Mouse (Mus musculus) layer of hippocampus, adult 9-10 months (tissue): ENCODE measurements around the gene Nox1.
"Not testable (repeated sequence)": the region's sequence is repeated elsewhere in the genome, so short reads cannot be mapped to it uniquely, and the experiment has no call there.

Experiments used
- DNase-seq: peaks from one replicate; pipeline ENCODE4 v3.0.0; 2022; ENCODE audit warnings: low spot score

The Nox1 gene

DNA sequence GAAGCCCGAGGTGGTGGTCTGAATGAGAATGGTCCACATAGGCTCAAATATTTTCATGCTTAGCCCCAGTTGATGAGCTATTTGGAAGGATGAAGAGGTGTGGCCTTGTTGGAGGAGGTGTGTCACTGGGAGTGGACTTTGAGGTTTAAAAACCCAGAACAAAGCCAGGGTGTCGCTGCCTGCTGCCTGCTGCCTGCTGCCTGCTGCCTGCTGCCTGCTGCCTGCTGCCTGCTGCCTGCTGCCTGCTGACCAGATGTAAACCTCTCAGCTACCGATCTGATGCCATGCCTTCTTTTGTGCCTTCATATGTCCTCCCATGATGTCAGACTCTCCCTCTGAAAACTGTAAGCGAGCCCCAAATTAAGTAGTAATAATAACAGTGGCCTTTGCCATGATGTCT lies at the start of gene Nox1:
Gene Nox1 (minus strand): TSS at position 101 of the 400 bp plus-strand sequence.
- DNase-seq, result no peak

DNA sequence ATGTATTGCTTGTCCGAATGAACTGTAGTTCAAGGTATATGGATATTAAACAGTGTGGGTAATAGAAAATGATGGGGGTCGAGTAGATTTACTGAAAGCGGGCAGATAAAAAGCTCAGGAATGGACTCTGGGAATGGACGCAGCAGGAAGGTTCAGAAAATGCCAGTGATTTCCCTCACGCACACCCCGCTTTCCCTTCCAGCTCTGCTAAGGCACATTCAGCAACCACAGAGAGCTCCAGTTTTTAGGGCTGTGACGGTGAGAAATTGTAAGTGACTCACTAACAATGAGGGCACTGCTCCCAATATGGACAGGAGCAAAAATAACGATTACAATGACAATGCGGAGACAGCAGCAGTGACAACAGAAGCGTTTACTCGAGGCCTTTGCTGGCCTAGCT lies 40.4 kb upstream of the Nox1 start:
- no peak for DNase-seq

DNA sequence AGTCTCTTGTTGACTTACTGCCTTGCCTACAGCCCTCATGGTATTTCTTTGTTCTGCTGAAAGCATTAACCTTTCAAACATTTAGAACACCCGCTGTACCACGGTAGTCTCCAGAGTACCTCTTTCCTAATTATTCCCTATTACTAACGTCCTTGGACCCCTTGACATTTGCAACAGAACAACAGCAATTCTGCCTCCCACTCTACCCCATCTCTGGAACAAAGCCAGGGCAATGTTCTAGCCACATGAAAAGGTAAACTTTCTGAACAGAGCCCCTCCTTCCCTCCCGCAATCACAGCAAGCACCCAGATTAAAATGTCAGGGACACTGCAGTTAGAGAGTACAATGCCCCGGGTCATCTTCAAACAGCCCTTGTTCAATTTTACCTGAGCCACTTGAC lies 39.4 kb upstream of the Nox1 start:
- DNase-seq, result no peak

- DNase-seq, result no peak
These were observed 26.4 kb upstream of the Nox1 start for GRCm38 (mm10) chrX:134248202-134248601.

- no peak for DNase-seq
These were observed 24.2 kb upstream of the Nox1 start for GRCm38 (mm10) chrX:134245946-134246345.

GRCm38 (mm10) chrX:134238266-134238665 lies 16.5 kb upstream of the Nox1 start:
- DNase-seq, result no peak

GRCm38 (mm10) chrX:134233048-134233447 lies 11.3 kb upstream of the Nox1 start:
- no peak for DNase-seq

GRCm38 (mm10) chrX:134220618-134221017 lies 1.1 kb downstream of the Nox1 start:
- no peak for DNase-seq

GRCm38 (mm10) chrX:134218161-134218560 lies 3.6 kb downstream of the Nox1 start:
- no peak for DNase-seq

DNA sequence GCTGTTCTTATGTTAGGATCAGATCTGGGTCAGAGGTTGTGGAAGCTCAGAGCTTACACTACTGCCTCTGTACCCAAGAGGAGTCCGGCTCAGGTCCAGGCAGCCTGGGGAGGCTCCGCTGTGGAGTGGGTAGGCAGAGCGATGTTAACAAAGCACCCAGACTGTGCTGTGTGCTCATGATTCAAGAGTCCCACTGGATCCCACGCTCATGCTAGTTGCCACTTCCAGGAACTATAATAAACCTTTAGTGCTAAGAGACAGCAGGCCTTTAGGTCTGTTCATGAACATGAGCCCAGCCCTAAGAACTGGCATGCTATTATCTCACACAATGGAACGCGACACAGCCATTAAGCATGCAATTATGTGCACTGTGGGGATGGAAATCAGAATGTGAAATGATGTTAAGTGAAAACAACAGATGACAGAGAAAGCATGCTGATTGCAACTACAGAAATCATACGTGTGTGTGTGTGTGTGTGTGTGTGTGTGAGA lies 10.6 kb downstream of the Nox1 start:
- DNase-seq, result no peak

DNA sequence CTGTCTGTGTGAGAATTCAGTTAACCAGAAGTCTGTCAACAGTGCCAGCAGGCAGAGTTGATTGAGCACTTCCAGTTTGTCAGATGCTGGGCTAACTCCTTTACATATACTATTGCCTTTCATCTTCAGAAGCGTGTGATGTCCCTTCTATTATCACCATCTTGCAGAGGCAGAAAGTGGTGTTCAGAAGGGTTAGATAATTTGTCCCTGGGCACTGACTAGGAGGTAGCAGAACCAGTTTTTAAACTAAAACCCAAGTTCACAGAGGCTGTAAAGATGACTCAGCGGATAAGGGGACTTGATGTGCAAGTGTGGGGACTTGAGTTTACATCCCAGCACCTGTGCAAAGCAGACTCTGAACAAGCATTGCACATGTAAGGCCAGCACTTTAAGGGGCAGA lies 13.3 kb downstream of the Nox1 start:
- DNase-seq, result no peak

- DNase-seq, result not testable (repeated sequence)
These were observed 34.6 kb downstream of the Nox1 start, which contains the start of gene Arl13a for GRCm38 (mm10) chrX:134187201-134187600. Gene Arl13a (plus strand): TSS chrX:134187501.

DNA sequence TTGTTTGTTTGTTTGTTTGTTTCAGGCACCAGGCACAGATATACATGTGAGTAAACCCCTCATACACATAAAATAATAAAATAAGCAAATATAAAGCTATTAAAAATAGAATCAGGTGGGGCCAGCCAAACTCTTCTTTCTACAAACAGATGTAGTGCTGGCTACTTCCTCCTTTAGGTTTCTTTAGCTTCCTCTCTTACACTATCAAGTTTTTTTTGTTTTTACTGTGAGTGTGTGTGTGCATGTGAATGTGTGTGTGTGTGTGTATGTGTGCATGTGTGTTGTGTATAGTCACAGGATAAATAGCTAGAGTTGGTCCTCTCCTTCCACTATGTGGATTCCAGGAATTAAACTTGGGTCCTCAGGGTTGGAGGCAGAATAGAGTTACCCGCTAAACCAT lies 47.1 kb downstream of the Nox1 start:
- no peak for DNase-seq

- no peak for DNase-seq
These were observed 51.2 kb downstream of the Nox1 start for GRCm38 (mm10) chrX:134170584-134170983.

GRCm38 (mm10) chrX:134163484-134163883 lies 58.3 kb downstream of the Nox1 start:
- no peak for DNase-seq

DNA sequence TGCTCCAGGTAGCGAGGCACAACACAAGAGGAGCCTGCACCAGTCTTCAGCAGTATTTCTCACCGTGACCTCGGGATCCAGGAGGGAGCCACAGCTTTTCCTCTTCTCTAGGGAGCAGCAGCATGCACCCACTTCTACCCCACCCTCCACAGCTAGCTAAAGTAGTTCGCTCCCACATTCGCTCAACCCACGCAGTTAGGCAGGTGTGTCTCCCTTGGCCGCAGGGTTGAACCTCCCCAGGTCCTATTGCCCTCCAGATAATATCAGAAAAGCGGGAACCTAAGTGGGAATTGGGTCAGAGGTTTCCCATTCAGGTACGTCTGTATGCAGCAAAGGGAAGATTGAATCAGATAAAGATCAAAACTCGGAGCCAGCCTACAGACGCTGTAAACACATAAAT lies 58.9 kb downstream of the Nox1 start:
- DNase-seq, result no peak

DNA sequence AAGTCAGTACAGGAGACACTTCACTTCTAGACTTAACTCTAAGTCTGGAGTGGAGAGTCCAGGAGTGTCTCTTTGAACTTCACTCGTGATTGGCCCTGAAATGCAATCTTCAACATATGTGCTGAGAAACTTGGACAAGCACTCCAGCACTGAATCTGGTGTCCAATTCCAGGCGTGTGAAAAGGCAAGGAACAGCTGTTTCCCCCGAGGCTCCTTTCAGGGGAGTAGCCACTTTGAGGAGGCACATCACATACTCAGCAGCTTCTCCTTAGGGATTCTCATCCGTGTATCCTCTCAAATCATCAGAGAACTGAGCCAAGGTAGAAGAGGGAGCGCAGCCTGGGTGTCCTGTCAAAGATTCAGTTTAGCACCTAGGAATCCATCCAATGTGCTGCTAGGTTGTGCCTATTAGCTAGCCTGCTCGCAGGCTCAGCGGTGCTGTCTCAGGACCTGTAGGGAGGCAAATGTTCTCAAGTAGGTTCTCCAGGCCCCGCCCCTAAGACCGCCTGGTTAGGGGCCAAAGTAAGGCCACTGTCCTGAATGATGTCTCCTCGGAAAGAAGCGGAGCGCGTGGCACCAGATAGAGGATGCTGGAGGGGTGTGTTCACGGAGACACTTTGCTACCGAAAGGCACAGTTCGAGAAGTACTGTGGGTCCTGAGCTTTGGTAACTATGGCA lies 59.6 kb downstream of the Nox1 start, which contains the start of gene Xkrx:
Gene Xkrx (minus strand): TSS at position 34 of the 678 bp plus-strand sequence.
- DNase-seq, result no peak

DNA sequence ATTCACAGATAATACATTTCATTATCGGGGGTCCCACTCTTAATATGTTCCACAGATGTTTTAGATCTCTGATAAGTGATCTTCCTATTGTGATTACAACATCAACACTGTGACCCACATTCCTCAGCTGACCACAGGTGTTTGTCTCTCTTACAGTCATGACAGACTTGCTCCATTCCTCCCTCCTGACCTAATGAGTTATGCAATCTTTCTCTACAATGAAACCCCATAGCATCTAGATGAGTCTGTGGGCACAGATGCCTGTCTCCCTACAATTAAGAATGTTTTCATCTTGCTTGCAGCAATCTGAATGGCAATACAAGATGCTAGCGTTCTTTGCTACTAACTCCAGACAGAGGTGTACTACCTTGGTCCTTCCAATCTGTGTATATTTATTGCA lies 61.3 kb downstream of the Nox1 start:
- no peak for DNase-seq

DNA sequence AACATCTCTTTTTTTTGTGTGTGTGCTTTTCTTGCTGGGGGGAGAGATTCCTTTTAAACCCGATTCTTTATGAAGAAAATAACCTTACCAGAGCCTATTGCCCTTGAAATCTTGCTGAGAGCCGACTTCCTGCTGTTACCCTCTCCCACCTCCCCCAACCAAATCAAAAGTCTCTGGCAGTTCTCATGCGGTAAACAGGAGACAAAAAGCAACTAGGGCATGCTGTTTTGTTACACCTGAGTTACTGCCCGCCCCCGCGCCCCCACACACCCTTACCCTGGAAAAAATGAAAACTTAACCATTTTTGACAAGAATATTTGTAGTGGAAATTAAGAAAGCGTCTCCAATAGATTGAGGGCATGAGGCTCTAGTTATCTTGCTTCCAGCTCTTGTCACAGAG lies 63.6 kb downstream of the Nox1 start:
- no peak for DNase-seq

DNA sequence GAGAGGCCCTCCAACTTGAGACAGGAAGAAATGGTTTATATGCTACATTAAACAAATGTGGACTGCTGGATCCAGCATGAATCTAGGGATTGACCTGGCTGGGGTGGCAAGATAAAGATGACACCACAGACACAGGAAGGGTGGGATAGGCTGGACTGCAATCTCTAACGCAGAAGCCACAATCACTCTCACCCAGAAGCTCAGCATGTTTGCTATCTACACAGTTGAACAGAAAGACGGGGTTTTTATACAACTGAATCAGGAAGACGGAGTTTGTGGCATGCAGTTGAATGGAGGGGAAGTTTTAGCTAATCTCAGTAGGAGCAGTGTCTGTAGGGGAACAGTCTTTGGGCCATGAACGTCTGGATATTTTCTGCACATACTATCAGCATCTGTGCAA lies 79.8 kb downstream of the Nox1 start:
- no peak for DNase-seq

- DNase-seq, result no peak
These were observed 80.2 kb downstream of the Nox1 start for GRCm38 (mm10) chrX:134141551-134141950.

GRCm38 (mm10) chrX:134140024-134140423 lies 81.7 kb downstream of the Nox1 start:
- DNase-seq, result no peak

- no peak for DNase-seq
These were observed 87.9 kb downstream of the Nox1 start for GRCm38 (mm10) chrX:134133821-134134220.

GRCm38 (mm10) chrX:134132295-134132694 lies 89.5 kb downstream of the Nox1 start:
- DNase-seq, result no peak
